Mouse (Mus musculus): ENCODE data around the gene Add2.

Gene Add2

GRCm38 (mm10) chr6:86048509-86048908 lies 20.0 kb downstream of the Add2 start:
- DNase-seq (ENCODE audit: low read depth, low spot score), result no peak

GRCm38 (mm10) chr6:86050586-86051268 lies 22.2 kb downstream of the Add2 start:
- DNase-seq (ENCODE audit: low read depth, low spot score), result no peak

- peak; percentile 56 for DNase-seq (ENCODE audit: low read depth, low spot score)
These were observed 23.6 kb downstream of the Add2 start for GRCm38 (mm10) chr6:86052032-86052459.

- DNase-seq (ENCODE audit: low read depth, low spot score), result no peak
These were observed 24.1 kb downstream of the Add2 start for GRCm38 (mm10) chr6:86052556-86052955.

- no peak for DNase-seq (ENCODE audit: low read depth, low spot score)
These were observed 24.6 kb downstream of the Add2 start for GRCm38 (mm10) chr6:86053099-86053498.

GRCm38 (mm10) chr6:86053594-86053993 lies 25.1 kb downstream of the Add2 start:
- DNase-seq (ENCODE audit: low read depth, low spot score), result no peak

GRCm38 (mm10) chr6:86058475-86058874 lies 30.0 kb downstream of the Add2 start:
- DNase-seq (ENCODE audit: low read depth, low spot score), result peak; percentile 35

- DNase-seq (ENCODE audit: low read depth, low spot score), result no peak
These were observed 30.8 kb downstream of the Add2 start for GRCm38 (mm10) chr6:86059151-86059853.

GRCm38 (mm10) chr6:86060170-86060569 lies 31.7 kb downstream of the Add2 start:
- DNase-seq (ENCODE audit: low read depth, low spot score), result no peak

- DNase-seq (ENCODE audit: low read depth, low spot score), result no peak
These were observed 33.7 kb downstream of the Add2 start for GRCm38 (mm10) chr6:86062226-86062625.

- no peak for DNase-seq (ENCODE audit: low read depth, low spot score)
These were observed 34.2 kb downstream of the Add2 start for GRCm38 (mm10) chr6:86062684-86063083.

GRCm38 (mm10) chr6:86064318-86065016 lies 36.0 kb downstream of the Add2 start:
- no peak for DNase-seq (ENCODE audit: low read depth, low spot score)

- DNase-seq (ENCODE audit: low read depth, low spot score), result no peak
These were observed 38.2 kb downstream of the Add2 start for GRCm38 (mm10) chr6:86066727-86067126.

GRCm38 (mm10) chr6:86067145-86067544 lies 38.7 kb downstream of the Add2 start:
- DNase-seq (ENCODE audit: low read depth, low spot score), result no peak

GRCm38 (mm10) chr6:86069009-86069408 lies 40.5 kb downstream of the Add2 start:
- no peak for DNase-seq (ENCODE audit: low read depth, low spot score)

- DNase-seq (ENCODE audit: low read depth, low spot score), result no peak
These were observed 41.4 kb downstream of the Add2 start for GRCm38 (mm10) chr6:86069856-86070255.

- no peak for DNase-seq (ENCODE audit: low read depth, low spot score)
These were observed 41.8 kb downstream of the Add2 start for GRCm38 (mm10) chr6:86070277-86070676.

GRCm38 (mm10) chr6:86073882-86074281 lies 45.4 kb downstream of the Add2 start:
- no peak for DNase-seq (ENCODE audit: low read depth, low spot score)

GRCm38 (mm10) chr6:86074538-86075204 lies 46.2 kb downstream of the Add2 start:
- DNase-seq (ENCODE audit: low read depth, low spot score), result peak; percentile 51

- peak; percentile 64 for DNase-seq (ENCODE audit: low read depth, low spot score)
These were observed 48.0 kb downstream of the Add2 start for GRCm38 (mm10) chr6:86076525-86076924.

- no peak for DNase-seq (ENCODE audit: low read depth, low spot score)
These were observed 49.4 kb downstream of the Add2 start for GRCm38 (mm10) chr6:86077880-86078279.
